Mouse (Mus musculus): ENCODE results near the gene Olfr600. TPM values are rescaled to one million over a fixed set of nuclear protein-coding genes. Genes with fewer than 3 reads are reported as not detected.
"Not testable (repeated sequence)": the region's sequence is repeated elsewhere in the genome, so short reads cannot be mapped to it uniquely, and the experiment has no call there.

Gene Olfr600
- polyA plus RNA-seq (2015; fragmentation: Nextera tagmentation; extraction: Ambion mirVana), result not detected in 2 replicates

DNA sequence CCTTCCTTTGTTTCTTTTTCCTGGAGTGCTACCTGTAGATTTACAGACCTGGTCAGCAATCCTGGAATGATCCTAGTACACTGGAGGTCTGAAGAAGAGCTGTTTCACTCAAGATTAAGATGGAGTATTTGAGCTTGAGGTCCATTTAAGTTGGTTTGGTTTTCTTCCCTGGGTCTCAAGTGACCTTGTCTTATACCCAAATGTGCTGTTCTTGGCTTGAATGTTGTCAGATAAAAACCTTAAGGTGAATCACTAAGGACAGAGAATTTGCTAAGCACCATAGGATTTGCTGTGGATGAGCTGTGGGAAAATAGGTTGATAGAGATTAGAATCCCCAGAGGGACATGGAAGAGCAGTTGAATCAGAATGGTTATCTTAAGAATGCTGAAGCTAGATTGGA lies at the start of gene Olfr600:
Gene Olfr600, minus strand, starts transcription at position 101 of the 400 bp plus-strand sequence.
- Histone ChIP-seq H3K9me3 (no peaks in the 10 kb centered on the region), H3K4me1 (no peaks in the 10 kb centered on the region), H3K36me3 (no peaks in the 10 kb centered on the region), H3K9ac (no peak within 1 kb of the TSS), H3K27ac (no peak within 1 kb of the TSS), H3K4me2 (no peak within 1 kb of the TSS), H3K4me3 (no peak within 1 kb of the TSS), H3K27me3 (no peaks in the 10 kb centered on the region)
- ATAC-seq (ENCODE audit: borderline replicate concordance, extremely low read depth, low FRiP score, low TSS enrichment), result no peak

DNA sequence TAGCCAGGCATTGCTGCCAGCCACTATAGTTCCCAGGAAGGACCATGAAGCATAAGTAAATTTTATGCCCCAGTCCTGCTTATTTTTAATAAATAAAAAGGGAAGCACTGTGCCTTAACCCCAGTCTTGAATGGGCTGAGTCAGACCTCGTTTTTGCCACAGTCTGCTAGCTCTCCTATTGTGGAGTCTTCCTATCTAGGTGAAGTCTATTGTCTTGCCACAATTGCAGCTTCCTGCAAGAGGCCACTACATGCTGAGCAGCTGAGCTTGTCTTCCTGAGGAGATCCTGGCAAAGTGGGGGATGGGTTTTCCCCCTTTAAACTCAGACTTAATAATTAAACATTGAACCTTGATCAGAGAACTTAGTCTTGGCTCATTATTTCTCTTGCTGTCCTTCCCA lies 49.5 kb upstream of the Olfr600 start:
- H3K9ac ChIP-seq, result no peak overlapping the region
- WGBS, result 6% methylated on average over 1 of the region's 1 CpGs
- ATAC-seq (ENCODE audit: borderline replicate concordance, extremely low read depth, low FRiP score, low TSS enrichment), result no peak

DNA sequence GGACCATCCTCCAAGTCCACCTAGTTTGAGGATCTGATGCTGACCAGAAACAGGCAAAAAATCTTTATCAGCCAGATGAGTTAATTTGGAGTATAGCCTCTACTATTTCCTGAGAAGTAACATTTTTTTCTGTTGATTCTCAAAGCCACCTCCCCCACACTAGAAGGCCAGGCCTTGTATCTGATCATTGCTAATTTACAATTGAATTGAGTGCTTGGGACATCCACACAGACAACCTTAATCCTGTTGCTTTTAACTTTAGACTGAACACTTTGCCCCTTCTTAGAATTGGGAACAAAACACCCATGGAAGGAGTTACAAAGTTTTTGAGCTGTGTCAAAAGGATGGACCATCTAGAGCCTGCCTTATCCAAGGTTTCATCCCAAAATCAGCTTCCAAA lies 48.3 kb upstream of the Olfr600 start:
- ATAC-seq (ENCODE audit: borderline replicate concordance, extremely low read depth, low FRiP score, low TSS enrichment), result no peak
- H3K27ac ChIP-seq, result no peak overlapping the region
- no peaks in the 10 kb centered on the region for H3K9me3 ChIP-seq

More for the DNA sequence above, 49.5 kb upstream of the Olfr600 start:
- H3K27ac ChIP-seq, result no peak overlapping the region
- H3K36me3 ChIP-seq, result no peaks in the 10 kb centered on the region
- no peaks in the 10 kb centered on the region for H3K9me3 ChIP-seq
- H3K27me3 ChIP-seq, result no peaks in the 10 kb centered on the region
- H3K4me2 ChIP-seq, result no peak overlapping the region
- no peaks in the 10 kb centered on the region for H3K4me1 ChIP-seq
- no peak overlapping the region for H3K4me3 ChIP-seq

DNA sequence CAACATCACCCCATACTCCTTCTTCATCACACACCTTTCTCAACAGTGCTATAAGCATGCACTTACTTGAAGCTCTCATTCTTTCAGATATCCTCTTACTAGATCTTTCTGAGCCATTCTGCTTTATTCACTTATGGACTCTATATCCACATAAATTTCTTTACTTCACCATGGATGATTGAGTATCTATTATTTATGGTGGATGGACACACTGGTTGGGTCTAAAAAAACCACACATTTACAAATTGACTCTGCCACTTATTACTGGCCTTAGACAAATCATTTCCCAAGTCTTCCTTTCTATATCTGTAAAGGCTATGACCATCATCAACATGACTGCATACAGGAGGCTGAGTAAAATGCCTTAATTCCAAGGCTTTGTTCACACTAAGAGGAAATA lies 36.6 kb upstream of the Olfr600 start, which contains the start of gene Olfr603:
Gene Olfr603, minus strand, starts transcription at position 101 of the 400 bp plus-strand sequence.
- no peaks in the 10 kb centered on the region for H3K9me3 ChIP-seq
- H3K4me3 ChIP-seq, result no peak within 1 kb of the TSS
- H3K9ac ChIP-seq, result no peak within 1 kb of the TSS
- H3K36me3 ChIP-seq, result no peaks in the 10 kb centered on the region
- no peak within 1 kb of the TSS for H3K27ac ChIP-seq
- no peaks in the 10 kb centered on the region for H3K4me1 ChIP-seq
- H3K27me3 ChIP-seq, result no peaks in the 10 kb centered on the region
- no peak within 1 kb of the TSS for H3K4me2 ChIP-seq
- ATAC-seq (ENCODE audit: borderline replicate concordance, extremely low read depth, low FRiP score, low TSS enrichment), result no peak

More for the DNA sequence above, 48.3 kb upstream of the Olfr600 start:
- H3K4me2 ChIP-seq, result no peak overlapping the region
- no peaks in the 10 kb centered on the region for H3K36me3 ChIP-seq
- no peak overlapping the region for H3K4me3 ChIP-seq
- H3K27me3 ChIP-seq, result no peaks in the 10 kb centered on the region
- no peak overlapping the region for H3K9ac ChIP-seq
- H3K4me1 ChIP-seq, result no peaks in the 10 kb centered on the region

DNA sequence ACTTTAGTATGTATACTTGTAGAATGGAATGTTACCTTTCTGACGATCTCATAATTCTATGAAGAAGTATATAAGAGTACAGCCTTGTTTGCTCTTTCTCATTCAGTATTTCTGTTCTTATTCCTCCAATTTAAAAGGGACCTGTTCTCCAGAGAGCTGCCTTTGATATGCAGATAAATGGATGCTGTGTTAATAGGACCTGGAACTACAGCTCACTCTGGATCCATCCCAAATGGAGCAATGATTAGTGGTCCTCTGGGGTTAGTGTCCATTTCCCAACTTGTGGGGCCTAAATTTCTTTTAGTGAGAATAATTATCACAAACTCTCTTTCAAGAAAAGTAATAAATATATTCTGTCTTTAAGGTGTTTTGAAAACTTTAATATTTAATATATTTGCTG lies 13.1 kb upstream of the Olfr600 start, which contains the start of gene Olfr601:
Gene Olfr601, minus strand, starts transcription at position 101 of the 400 bp plus-strand sequence.
- Histone ChIP-seq H3K27me3 (no peaks in the 10 kb centered on the region), H3K4me1 (no peaks in the 10 kb centered on the region), H3K4me3 (no peak within 1 kb of the TSS), H3K9ac (no peak within 1 kb of the TSS), H3K4me2 (no peak within 1 kb of the TSS), H3K36me3 (no peaks in the 10 kb centered on the region), H3K9me3 (no peaks in the 10 kb centered on the region), H3K27ac (no peak within 1 kb of the TSS)
- ATAC-seq (ENCODE audit: borderline replicate concordance, extremely low read depth, low FRiP score, low TSS enrichment), result no peak
- WGBS, result 87% methylated on average over 1 of the region's 1 CpGs

DNA sequence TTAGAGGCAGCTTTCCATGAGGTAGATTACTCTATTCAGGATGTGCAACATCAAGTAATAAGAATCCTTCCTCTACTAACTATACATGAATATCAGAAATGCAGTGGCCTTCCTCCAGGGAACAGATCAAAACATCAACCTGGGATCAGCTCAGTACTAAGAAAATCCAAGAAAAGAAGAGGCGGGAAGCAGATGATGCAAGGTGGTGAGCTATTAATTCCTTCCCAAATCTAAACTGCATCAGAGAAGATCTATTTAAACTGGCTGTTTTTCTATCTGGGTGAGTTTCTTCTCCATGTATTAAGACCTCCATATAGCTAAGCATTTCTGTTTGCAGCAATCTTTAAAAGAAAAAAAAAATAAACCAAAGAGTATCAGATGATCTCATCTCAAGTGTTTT lies 13.9 kb downstream of the Olfr600 start, which contains the start of gene Olfr599:
Gene Olfr599, plus strand, starts transcription at position 301 of the 400 bp plus-strand sequence.
- Histone ChIP-seq H3K9me3 (no peaks in the 10 kb centered on the region), H3K27ac (no peak within 1 kb of the TSS), H3K27me3 (no peaks in the 10 kb centered on the region), H3K36me3 (no peaks in the 10 kb centered on the region), H3K4me3 (no peak within 1 kb of the TSS), H3K4me1 (no peaks in the 10 kb centered on the region), H3K9ac (no peak within 1 kb of the TSS), H3K4me2 (no peak within 1 kb of the TSS)
- WGBS, result 90% methylated on average over 1 of the region's 1 CpGs
- no peak for ATAC-seq (ENCODE audit: borderline replicate concordance, extremely low read depth, low FRiP score, low TSS enrichment)

DNA sequence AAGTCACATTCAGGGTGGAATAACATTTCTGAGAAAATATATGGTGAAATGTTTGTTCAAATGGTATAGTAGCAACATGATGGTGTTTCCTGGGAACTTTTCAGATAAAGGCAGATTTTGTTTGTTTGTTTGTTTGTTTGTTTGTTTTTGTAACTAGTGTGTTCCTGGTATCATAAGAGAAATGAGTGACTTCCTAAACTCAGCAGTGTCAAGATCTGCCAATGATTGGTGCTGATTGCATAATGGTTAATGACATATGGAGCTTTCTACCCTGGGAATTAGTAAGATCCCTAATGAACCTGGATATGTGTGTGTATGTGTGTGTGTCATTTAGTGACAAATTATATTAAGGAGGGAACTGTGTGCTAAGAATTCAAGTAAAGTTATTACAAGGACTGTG lies 26.2 kb downstream of the Olfr600 start, which contains the start of gene Olfr598:
Gene Olfr598, plus strand, starts transcription at position 301 of the 400 bp plus-strand sequence.
- no peak within 1 kb of the TSS for H3K9ac ChIP-seq
- H3K4me2 ChIP-seq, result no peak within 1 kb of the TSS
- H3K9me3 ChIP-seq, result no peaks in the 10 kb centered on the region
- no peaks in the 10 kb centered on the region for H3K4me1 ChIP-seq
- ATAC-seq (ENCODE audit: borderline replicate concordance, extremely low read depth, low FRiP score, low TSS enrichment), result no peak
- no peaks in the 10 kb centered on the region for H3K27me3 ChIP-seq
- H3K4me3 ChIP-seq, result no peak within 1 kb of the TSS
- H3K36me3 ChIP-seq, result no peaks in the 10 kb centered on the region
- H3K27ac ChIP-seq, result no peak within 1 kb of the TSS

DNA sequence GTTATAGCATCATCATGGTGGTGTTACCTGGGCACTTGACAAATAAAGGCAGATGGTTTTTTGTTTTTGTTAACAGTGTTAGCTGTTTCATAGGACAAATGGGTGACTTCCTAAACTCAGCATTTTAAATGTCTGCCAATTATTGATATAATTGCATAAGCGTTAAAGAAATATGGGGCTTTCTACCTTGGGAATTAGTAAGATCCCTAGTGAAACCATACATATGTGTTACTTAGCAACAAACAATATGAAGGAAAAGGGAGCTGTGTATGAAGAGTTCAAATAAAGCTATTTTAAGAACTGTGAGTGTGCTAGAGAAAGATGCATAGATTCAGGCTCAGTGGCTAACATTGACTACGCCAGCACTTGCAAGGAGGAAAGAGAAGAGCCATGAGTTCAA lies 33.5 kb downstream of the Olfr600 start, which contains the start of gene Olfr597:
Gene Olfr597, plus strand, starts transcription at position 301 of the 400 bp plus-strand sequence.
- not testable (repeated sequence) for H3K27ac ChIP-seq; H3K4me3 ChIP-seq; H3K36me3 ChIP-seq; H3K4me2 ChIP-seq; H3K9ac ChIP-seq; H3K9me3 ChIP-seq; ATAC-seq (ENCODE audit: borderline replicate concordance, extremely low read depth, low FRiP score, low TSS enrichment); H3K4me1 ChIP-seq; H3K27me3 ChIP-seq
- 86% methylated on average over 2 of the region's 2 CpGs for WGBS

DNA sequence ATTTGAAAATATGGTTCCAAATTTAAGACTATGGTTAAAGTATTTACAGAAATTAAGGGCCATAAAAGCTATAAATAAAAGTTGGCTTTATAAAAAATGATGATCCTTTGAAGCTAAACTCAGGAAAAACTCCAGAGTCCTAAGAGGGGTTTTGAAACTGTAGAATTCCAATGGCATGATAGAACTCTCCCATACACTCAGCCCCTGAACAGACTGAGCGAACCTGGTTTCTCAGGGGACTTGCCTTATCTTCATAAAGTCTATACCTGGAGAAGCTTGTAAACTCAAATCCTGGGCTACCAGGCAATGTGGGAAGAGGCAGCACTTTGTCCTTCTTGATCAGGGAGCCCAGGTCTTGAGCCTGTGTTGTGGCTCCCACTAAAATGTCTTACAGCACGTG lies 44.1 kb downstream of the Olfr600 start, which contains the start of gene Olfr596:
Gene Olfr596, plus strand, starts transcription at position 301 of the 400 bp plus-strand sequence.
- H3K36me3 ChIP-seq; H3K27me3 ChIP-seq; ATAC-seq (ENCODE audit: borderline replicate concordance, extremely low read depth, low FRiP score, low TSS enrichment); H3K4me3 ChIP-seq; H3K9ac ChIP-seq; H3K9me3 ChIP-seq; H3K4me2 ChIP-seq; H3K4me1 ChIP-seq; H3K27ac ChIP-seq: not testable (repeated sequence)
- WGBS, result 81% methylated on average over 2 of the region's 2 CpGs

Other genes with a start within 250 kb of the Olfr600 start
- not detected in 2 replicates for gene Olfr586, start 224.0 kb downstream of the Olfr600 start, polyA plus RNA-seq (2015; fragmentation: Nextera tagmentation; extraction: Ambion mirVana)
- not detected in 2 replicates for gene Olfr588-ps1, start 208.8 kb downstream of the Olfr600 start, polyA plus RNA-seq (2015; fragmentation: Nextera tagmentation; extraction: Ambion mirVana)
- gene Olfr589, start 193.3 kb downstream of the Olfr600 start, polyA plus RNA-seq (2015; fragmentation: Nextera tagmentation; extraction: Ambion mirVana), result not detected in 2 replicates
- gene Olfr591, start 171.3 kb downstream of the Olfr600 start, polyA plus RNA-seq (2015; fragmentation: Nextera tagmentation; extraction: Ambion mirVana), result not detected in 2 replicates
- not detected in 2 replicates for gene Olfr592, start 164.9 kb downstream of the Olfr600 start, polyA plus RNA-seq (2015; fragmentation: Nextera tagmentation; extraction: Ambion mirVana)
- gene Olfr593, start 137.8 kb downstream of the Olfr600 start, polyA plus RNA-seq (2015; fragmentation: Nextera tagmentation; extraction: Ambion mirVana), result not detected in 2 replicates
- not detected in 2 replicates for gene Olfr594, start 132.7 kb downstream of the Olfr600 start, polyA plus RNA-seq (2015; fragmentation: Nextera tagmentation; extraction: Ambion mirVana)
- gene Usp17ld, start 97.2 kb downstream of the Olfr600 start, polyA plus RNA-seq (2015; fragmentation: Nextera tagmentation; extraction: Ambion mirVana), result not detected in 2 replicates
- gene Olfr596, start 44.0 kb downstream of the Olfr600 start, polyA plus RNA-seq (2015; fragmentation: Nextera tagmentation; extraction: Ambion mirVana), result not detected in 2 replicates
- not detected in 2 replicates for gene Olfr597, start 33.4 kb downstream of the Olfr600 start, polyA plus RNA-seq (2015; fragmentation: Nextera tagmentation; extraction: Ambion mirVana)
- gene Olfr598, start 26.1 kb downstream of the Olfr600 start, polyA plus RNA-seq (2015; fragmentation: Nextera tagmentation; extraction: Ambion mirVana), result not detected in 2 replicates
- not detected in 2 replicates for gene Olfr599, start 13.8 kb downstream of the Olfr600 start, polyA plus RNA-seq (2015; fragmentation: Nextera tagmentation; extraction: Ambion mirVana)
- gene Olfr601, start 13.0 kb upstream of the Olfr600 start, polyA plus RNA-seq (2015; fragmentation: Nextera tagmentation; extraction: Ambion mirVana), result not detected in 2 replicates
- not detected in 2 replicates for gene Olfr603, start 36.5 kb upstream of the Olfr600 start, polyA plus RNA-seq (2015; fragmentation: Nextera tagmentation; extraction: Ambion mirVana)
- not detected in 2 replicates for gene Usp17lc, start 65.4 kb upstream of the Olfr600 start, polyA plus RNA-seq (2015; fragmentation: Nextera tagmentation; extraction: Ambion mirVana)
- gene Olfr605, start 95.8 kb upstream of the Olfr600 start, polyA plus RNA-seq (2015; fragmentation: Nextera tagmentation; extraction: Ambion mirVana), result not detected in 2 replicates
- gene Olfr606, start 99.4 kb upstream of the Olfr600 start, polyA plus RNA-seq (2015; fragmentation: Nextera tagmentation; extraction: Ambion mirVana), result not detected in 2 replicates
- not detected in 2 replicates for gene Olfr607, start 114.5 kb upstream of the Olfr600 start, polyA plus RNA-seq (2015; fragmentation: Nextera tagmentation; extraction: Ambion mirVana)
- gene Olfr608, start 120.2 kb upstream of the Olfr600 start, polyA plus RNA-seq (2015; fragmentation: Nextera tagmentation; extraction: Ambion mirVana), result not detected in 2 replicates
- gene Olfr609, start 148.4 kb upstream of the Olfr600 start, polyA plus RNA-seq (2015; fragmentation: Nextera tagmentation; extraction: Ambion mirVana), result not detected in 2 replicates
- not detected in 2 replicates for gene Olfr610, start 162.5 kb upstream of the Olfr600 start, polyA plus RNA-seq (2015; fragmentation: Nextera tagmentation; extraction: Ambion mirVana)
- gene Olfr611, start 171.2 kb upstream of the Olfr600 start, polyA plus RNA-seq (2015; fragmentation: Nextera tagmentation; extraction: Ambion mirVana), result not detected in 2 replicates
- gene Olfr612, start 193.0 kb upstream of the Olfr600 start, polyA plus RNA-seq (2015; fragmentation: Nextera tagmentation; extraction: Ambion mirVana), result not detected in 2 replicates
- not detected in 2 replicates for gene Olfr613, start 198.4 kb upstream of the Olfr600 start, polyA plus RNA-seq (2015; fragmentation: Nextera tagmentation; extraction: Ambion mirVana)
- gene Olfr615, start 206.4 kb upstream of the Olfr600 start, polyA plus RNA-seq (2015; fragmentation: Nextera tagmentation; extraction: Ambion mirVana), result not detected in 2 replicates
- gene Olfr616, start 219.5 kb upstream of the Olfr600 start, polyA plus RNA-seq (2015; fragmentation: Nextera tagmentation; extraction: Ambion mirVana), result not detected in 2 replicates
- not detected in 2 replicates for gene Olfr617, start 223.4 kb upstream of the Olfr600 start, polyA plus RNA-seq (2015; fragmentation: Nextera tagmentation; extraction: Ambion mirVana)
- gene Olfr618, start 240.4 kb upstream of the Olfr600 start, polyA plus RNA-seq (2015; fragmentation: Nextera tagmentation; extraction: Ambion mirVana), result not detected in 2 replicates

Data from lung, embryonic 15.5 days (tissue).